Mouse (Mus musculus): ENCODE measurements around the gene Fn1. TPM values are rescaled to one million over a fixed set of nuclear protein-coding genes. Genes with fewer than 3 reads are reported as not detected.

The Fn1 gene
- polyA plus RNA-seq, 1 experiment, result 518 TPM

DNA sequence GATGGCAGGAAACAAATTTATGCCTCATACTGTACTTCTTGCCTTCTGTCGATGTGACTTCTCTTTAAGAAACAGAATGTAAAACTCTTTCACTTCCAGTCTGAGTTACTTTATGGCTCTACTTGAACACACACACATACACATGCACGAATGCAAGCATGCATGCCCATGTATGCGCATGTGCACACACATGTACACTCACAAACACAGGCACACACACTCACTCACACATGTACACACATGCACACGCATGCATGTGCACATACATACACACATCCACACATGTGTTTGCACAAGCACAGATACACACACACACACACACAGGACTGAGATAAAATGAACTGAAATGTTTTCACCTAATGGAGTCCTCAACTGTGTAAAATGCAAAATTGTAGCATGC, 16.3 kb downstream of the Fn1 start:
- Histone ChIP-seq H3K4me1 (ENCODE audit: control insufficient read depth, insufficient read depth, low read length) (no peaks in the 10 kb centered on the region), H3K36me3 (ENCODE audit: control insufficient read depth, insufficient read depth, low read length, poor library complexity, severe bottlenecking) (peaks cover 89% of the 10 kb centered on the region), H3K9me3 (replicated peaks; ENCODE audit: control insufficient read depth, insufficient read depth, low read length, poor library complexity, severe bottlenecking) (no peaks in the 10 kb centered on the region; the same call in 1 of the 2 replicates), H3K4me3 (ENCODE audit: low read depth, low read length) (no peak overlapping the region), H3K27ac (ENCODE audit: insufficient read depth, low read length) (no peak overlapping the region), H3K9ac (ENCODE audit: low read depth, poor library complexity, severe bottlenecking) (no peak overlapping the region), H3K27me3 (ENCODE audit: control insufficient read depth, insufficient read depth, low read length, poor library complexity, severe bottlenecking) (no peaks in the 10 kb centered on the region)
- TF ChIP-seq EP300 (IDR thresholded peaks at IDR 0.05; ENCODE audit: insufficient read depth, low read depth, low read length) (no peak), CTCF (IDR thresholded peaks at IDR 0.05; ENCODE audit: low read depth, low read length) (no peak), POLR2A (IDR thresholded peaks at IDR 0.05; ENCODE audit: insufficient read depth, low read length) (no peak)

DNA sequence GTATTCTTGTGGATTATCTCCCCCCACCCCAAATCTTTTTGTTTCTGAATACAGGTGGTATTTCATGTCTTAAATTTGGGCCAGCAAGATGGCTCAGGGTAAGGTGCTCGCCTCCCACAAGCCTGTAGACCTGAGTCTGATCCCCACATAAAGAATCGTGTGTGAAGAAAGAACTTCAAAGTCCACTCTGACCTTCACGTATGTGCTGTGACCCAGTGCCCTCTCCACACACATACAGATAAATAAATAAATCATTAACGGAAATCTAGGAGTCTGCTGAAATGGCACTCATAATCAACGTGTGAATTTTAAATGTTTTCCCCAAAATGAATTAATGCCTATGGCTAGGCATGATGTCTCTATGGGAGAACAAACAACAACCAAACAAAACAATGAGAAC, 16.9 kb downstream of the Fn1 start:
- Histone ChIP-seq H3K27me3 (ENCODE audit: control insufficient read depth, insufficient read depth, low read length, poor library complexity, severe bottlenecking) (no peaks in the 10 kb centered on the region), H3K27ac (ENCODE audit: insufficient read depth, low read length) (0 out of 2 replicates have a peak overlapping the region, but pooled peaks have one; percentile 19), H3K4me3 (ENCODE audit: low read depth, low read length) (no peak overlapping the region), H3K4me1 (ENCODE audit: control insufficient read depth, insufficient read depth, low read length) (no peaks in the 10 kb centered on the region), H3K9ac (ENCODE audit: low read depth, poor library complexity, severe bottlenecking) (no peak overlapping the region), H3K9me3 (replicated peaks; ENCODE audit: control insufficient read depth, insufficient read depth, low read length, poor library complexity, severe bottlenecking) (no peaks in the 10 kb centered on the region; the same call in 1 of the 2 replicates), H3K36me3 (ENCODE audit: control insufficient read depth, insufficient read depth, low read length, poor library complexity, severe bottlenecking) (peaks cover 89% of the 10 kb centered on the region)
- no peak for TF ChIP-seq CTCF (IDR thresholded peaks at IDR 0.05; ENCODE audit: low read depth, low read length)
- no peak for TF ChIP-seq POLR2A (IDR thresholded peaks at IDR 0.05; ENCODE audit: insufficient read depth, low read length)
- TF ChIP-seq EP300 (IDR thresholded peaks at IDR 0.05; ENCODE audit: insufficient read depth, low read depth, low read length), result no peak

DNA sequence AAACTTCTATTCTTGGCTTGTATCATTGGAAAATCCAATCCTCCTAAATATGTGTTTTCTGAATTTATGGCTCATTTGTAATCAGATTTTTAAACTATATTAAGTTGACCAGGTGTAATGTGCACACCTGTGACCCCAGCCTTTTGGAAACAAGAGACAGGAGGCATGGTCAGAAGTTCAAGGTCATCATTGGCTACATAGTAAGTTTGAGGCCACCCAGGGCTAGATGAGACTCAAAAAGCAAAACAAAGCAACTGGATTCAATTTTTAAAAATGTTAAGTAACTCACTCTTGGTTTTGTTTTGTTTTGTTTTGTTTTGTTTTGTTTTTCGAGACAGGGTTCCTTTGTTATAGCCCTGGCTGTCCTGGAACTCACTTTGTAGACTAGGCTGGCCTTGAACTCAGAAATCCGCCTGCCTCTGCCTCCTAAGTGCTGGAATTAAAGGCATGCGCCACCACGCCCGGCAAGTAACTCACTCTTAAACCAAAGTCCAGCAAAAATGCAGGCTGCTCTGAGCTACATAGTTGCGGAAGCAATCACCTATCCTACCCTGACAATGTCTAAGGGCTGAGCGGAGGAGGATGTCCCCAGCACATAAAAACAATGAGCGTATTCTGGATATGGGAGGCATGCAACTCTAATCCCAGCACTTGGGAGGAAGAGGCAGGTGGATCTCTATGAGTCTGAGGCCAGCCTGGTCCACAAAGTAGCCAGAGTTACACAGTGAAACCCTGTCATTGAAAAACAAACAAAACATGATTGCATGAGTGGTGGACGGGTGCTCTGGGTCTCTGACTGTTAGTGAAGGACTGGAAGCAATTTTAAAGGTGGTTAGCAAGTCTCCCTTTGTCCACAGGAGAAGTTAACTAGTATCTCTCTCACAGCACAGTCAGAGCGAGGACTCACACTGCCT, 17.6 kb downstream of the Fn1 start:
- H3K27ac ChIP-seq (ENCODE audit: insufficient read depth, low read length), result peak overlapping the region; percentile 21

DNA sequence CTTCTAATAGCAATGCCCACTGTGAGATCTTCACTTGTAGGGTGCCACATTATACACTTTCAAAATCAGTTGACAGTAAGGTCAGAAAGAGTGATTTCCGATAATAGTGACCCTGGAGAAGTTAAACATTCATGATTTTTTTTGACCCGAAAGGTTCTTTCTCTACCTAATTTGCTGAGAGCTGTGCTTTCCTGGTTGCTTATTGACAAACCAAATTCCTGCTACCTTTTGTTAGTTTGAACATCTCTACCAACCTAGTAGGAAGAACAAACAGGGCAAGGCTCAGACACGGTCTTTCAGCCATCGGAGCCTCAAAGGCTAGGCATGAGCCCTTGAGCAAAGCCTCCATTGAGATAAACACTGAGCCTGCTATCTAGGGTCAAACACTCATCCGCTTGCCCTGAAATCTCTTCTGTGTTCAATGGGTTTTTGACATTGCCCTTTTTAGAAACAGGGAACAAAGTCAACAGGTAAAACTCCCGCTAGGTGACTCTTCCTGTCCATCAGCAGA, 18.5 kb downstream of the Fn1 start:
- Histone ChIP-seq H3K9ac (ENCODE audit: low read depth, poor library complexity, severe bottlenecking) (no peak overlapping the region), H3K27ac (ENCODE audit: insufficient read depth, low read length) (no peak overlapping the region), H3K4me1 (ENCODE audit: control insufficient read depth, insufficient read depth, low read length) (no peaks in the 10 kb centered on the region), H3K4me3 (ENCODE audit: low read depth, low read length) (no peak overlapping the region), H3K36me3 (ENCODE audit: control insufficient read depth, insufficient read depth, low read length, poor library complexity, severe bottlenecking) (peaks cover 87% of the 10 kb centered on the region), H3K9me3 (replicated peaks; ENCODE audit: control insufficient read depth, insufficient read depth, low read length, poor library complexity, severe bottlenecking) (no peaks in the 10 kb centered on the region; the same call in 1 of the 2 replicates), H3K27me3 (ENCODE audit: control insufficient read depth, insufficient read depth, low read length, poor library complexity, severe bottlenecking) (no peaks in the 10 kb centered on the region)
- TF ChIP-seq EP300 (IDR thresholded peaks at IDR 0.05; ENCODE audit: insufficient read depth, low read depth, low read length) (no peak), CTCF (IDR thresholded peaks at IDR 0.05; ENCODE audit: low read depth, low read length) (no peak), POLR2A (IDR thresholded peaks at IDR 0.05; ENCODE audit: insufficient read depth, low read length) (no peak)

More for the DNA sequence above, 17.6 kb downstream of the Fn1 start:
- Histone ChIP-seq H3K9me3 (replicated peaks; ENCODE audit: control insufficient read depth, insufficient read depth, low read length, poor library complexity, severe bottlenecking) (no peaks in the 10 kb centered on the region; the same call in 1 of the 2 replicates), H3K4me3 (ENCODE audit: low read depth, low read length) (no peak overlapping the region), H3K36me3 (ENCODE audit: control insufficient read depth, insufficient read depth, low read length, poor library complexity, severe bottlenecking) (peaks cover 87% of the 10 kb centered on the region), H3K9ac (ENCODE audit: low read depth, poor library complexity, severe bottlenecking) (no peak overlapping the region), H3K27me3 (ENCODE audit: control insufficient read depth, insufficient read depth, low read length, poor library complexity, severe bottlenecking) (no peaks in the 10 kb centered on the region), H3K4me1 (ENCODE audit: control insufficient read depth, insufficient read depth, low read length) (no peaks in the 10 kb centered on the region)
- TF ChIP-seq EP300 (IDR thresholded peaks at IDR 0.05; ENCODE audit: insufficient read depth, low read depth, low read length) (no peak), CTCF (IDR thresholded peaks at IDR 0.05; ENCODE audit: low read depth, low read length) (no peak), POLR2A (IDR thresholded peaks at IDR 0.05; ENCODE audit: insufficient read depth, low read length) (no peak)

DNA sequence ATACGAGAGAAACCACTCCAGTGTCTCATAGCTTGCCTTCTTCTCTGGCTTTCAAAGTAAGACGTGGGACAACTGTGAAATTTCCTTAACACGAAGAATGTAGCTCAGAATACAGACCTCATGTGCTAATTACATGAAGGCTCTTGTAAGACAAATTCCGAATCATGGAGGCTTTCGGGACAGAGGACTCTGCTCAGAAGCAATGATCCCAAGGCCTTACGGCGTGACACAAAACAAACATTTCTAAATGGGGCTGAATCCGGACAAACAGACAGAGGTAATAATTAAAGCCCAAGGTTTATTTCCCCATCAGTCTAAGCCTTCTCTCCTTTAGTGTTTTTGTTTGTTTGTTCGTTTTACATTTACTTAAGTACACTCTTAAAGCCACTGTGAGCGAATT, 20.6 kb downstream of the Fn1 start:
- Histone ChIP-seq H3K27me3 (ENCODE audit: control insufficient read depth, insufficient read depth, low read length, poor library complexity, severe bottlenecking) (no peaks in the 10 kb centered on the region), H3K9ac (ENCODE audit: low read depth, poor library complexity, severe bottlenecking) (no peak overlapping the region), H3K4me3 (ENCODE audit: low read depth, low read length) (no peak overlapping the region), H3K27ac (ENCODE audit: insufficient read depth, low read length) (no peak overlapping the region), H3K36me3 (ENCODE audit: control insufficient read depth, insufficient read depth, low read length, poor library complexity, severe bottlenecking) (peaks cover 89% of the 10 kb centered on the region), H3K4me1 (ENCODE audit: control insufficient read depth, insufficient read depth, low read length) (no peaks in the 10 kb centered on the region), H3K9me3 (replicated peaks; ENCODE audit: control insufficient read depth, insufficient read depth, low read length, poor library complexity, severe bottlenecking) (no peaks in the 10 kb centered on the region; the same call in 1 of the 2 replicates)
- no peak for TF ChIP-seq EP300 (IDR thresholded peaks at IDR 0.05; ENCODE audit: insufficient read depth, low read depth, low read length)
- no peak for TF ChIP-seq CTCF (IDR thresholded peaks at IDR 0.05; ENCODE audit: low read depth, low read length)
- no peak for TF ChIP-seq POLR2A (IDR thresholded peaks at IDR 0.05; ENCODE audit: insufficient read depth, low read length)

DNA sequence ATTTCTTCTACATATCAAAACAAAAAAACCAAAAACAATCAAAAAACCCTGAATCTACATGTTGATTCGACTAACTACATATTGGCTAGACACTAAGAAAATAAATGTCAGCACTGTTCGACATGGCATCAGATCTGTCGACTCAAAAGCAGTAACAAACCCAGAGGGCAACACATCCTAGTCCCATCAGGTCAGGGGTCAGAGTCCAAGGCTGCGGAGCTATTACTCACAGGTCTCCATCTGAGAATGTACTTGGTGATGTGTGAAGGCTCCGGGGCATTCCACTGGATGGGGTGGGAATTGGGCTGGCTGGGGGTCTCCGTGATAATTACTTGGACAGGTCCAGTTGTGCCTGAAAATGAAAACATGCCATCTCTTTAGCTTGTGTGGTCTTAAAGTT, 21.2 kb downstream of the Fn1 start:
- Histone ChIP-seq H3K36me3 (ENCODE audit: control insufficient read depth, insufficient read depth, low read length, poor library complexity, severe bottlenecking) (peaks cover 89% of the 10 kb centered on the region), H3K4me1 (ENCODE audit: control insufficient read depth, insufficient read depth, low read length) (no peaks in the 10 kb centered on the region), H3K4me3 (ENCODE audit: low read depth, low read length) (no peak overlapping the region), H3K9me3 (replicated peaks; ENCODE audit: control insufficient read depth, insufficient read depth, low read length, poor library complexity, severe bottlenecking) (no peaks in the 10 kb centered on the region), H3K27me3 (ENCODE audit: control insufficient read depth, insufficient read depth, low read length, poor library complexity, severe bottlenecking) (no peaks in the 10 kb centered on the region), H3K27ac (ENCODE audit: insufficient read depth, low read length) (no peak overlapping the region), H3K9ac (ENCODE audit: low read depth, poor library complexity, severe bottlenecking) (no peak overlapping the region)
- TF ChIP-seq EP300 (IDR thresholded peaks at IDR 0.05; ENCODE audit: insufficient read depth, low read depth, low read length) (no peak), POLR2A (IDR thresholded peaks at IDR 0.05; ENCODE audit: insufficient read depth, low read length) (no peak), CTCF (IDR thresholded peaks at IDR 0.05; ENCODE audit: low read depth, low read length) (no peak)
